Mouse (Mus musculus) R1 (cell line): ENCODE measurements around the gene Upb1.
"Not testable (repeated sequence)": the region's sequence is repeated elsewhere in the genome, so short reads cannot be mapped to it uniquely, and the experiment has no call there.

Experiments
- DNase-seq: peaks from one replicate; pipeline ENCODE4 v3.0.0-alpha.2; 2018; ENCODE audit warnings: low read depth, low spot score

Upb1 gene

DNA sequence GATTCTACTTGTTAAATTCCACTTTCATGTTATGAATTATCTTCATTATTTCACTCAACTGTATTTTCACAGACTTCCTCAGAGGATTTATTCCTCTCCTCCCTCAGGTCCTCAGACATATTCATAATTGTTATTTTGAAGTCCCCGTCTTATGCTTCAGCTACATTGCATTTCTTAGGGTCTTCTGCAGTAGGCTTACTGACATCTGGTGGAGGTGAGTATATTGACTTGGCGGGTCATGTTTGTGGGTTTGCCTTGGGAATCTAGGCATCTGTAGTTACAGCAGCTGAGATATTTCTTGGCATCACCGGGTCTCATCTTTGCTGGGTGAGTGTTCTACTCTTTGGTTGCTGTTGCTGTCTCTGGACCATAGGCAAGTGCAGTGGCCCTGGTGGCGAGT lies at the start of gene Upb1:
Gene Upb1 (plus strand): TSS at position 158 of the 400 bp plus-strand sequence.
- DNase-seq = no peak

DNA sequence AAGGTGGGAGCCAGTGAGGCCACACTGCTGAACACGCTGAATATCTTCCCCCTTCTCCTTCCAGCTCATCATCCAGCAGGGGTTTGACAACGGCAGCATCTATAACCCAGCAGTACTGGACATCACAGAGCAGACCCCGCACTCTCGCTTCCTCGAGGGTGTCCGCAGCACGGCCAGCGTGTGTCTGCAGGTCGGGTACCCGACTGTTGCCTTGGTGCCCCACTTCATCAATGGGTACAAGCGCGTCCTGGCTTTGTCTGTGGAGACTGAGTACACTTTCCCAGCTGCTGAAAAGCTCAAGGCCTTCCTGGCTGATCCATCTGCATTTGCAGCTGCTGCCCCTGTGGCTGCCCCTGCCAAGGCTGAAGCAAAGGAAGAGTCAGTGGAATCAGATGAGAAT lies 48.4 kb upstream of the Upb1 start:
- no peak for DNase-seq

DNA sequence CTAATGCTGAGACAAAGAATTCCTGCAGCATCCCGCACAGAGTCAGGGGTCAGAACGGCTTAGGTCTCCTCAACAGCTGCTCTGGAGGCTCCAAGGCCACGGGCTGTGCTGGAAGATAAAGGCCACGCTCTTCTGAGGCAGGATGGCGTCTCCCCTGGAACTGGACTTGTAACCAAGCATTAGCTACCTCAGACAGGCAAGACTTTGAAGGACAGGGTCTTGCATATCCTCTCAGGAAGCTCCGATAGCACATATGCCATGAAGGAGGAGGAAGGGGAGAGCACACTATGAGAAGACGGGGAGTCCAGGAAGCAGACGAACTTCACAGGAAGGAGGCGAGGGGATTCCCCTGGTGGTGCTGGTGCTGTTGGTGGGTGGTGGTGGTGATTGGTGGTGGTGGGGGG lies 47.1 kb upstream of the Upb1 start:
- not testable (repeated sequence) for DNase-seq

DNA sequence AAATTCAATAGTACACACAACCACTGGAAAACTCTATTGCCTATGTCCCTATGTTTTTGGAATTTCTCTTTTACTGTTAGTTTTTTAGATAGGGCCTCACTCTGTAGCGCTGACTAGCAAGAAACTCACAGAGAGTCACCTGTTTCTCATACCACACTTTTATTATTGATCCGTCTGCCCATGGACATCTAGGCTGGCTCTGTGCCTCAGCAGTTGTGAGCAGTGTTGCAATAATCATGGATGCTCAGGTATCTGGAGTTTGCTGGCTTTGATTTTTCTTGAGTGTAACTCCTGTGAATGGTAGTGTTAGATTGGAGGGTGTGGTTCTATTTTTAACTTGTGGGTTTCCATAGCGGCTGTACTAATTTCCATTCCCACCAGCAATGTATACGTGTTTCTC lies 45.6 kb upstream of the Upb1 start:
- DNase-seq = no peak

DNA sequence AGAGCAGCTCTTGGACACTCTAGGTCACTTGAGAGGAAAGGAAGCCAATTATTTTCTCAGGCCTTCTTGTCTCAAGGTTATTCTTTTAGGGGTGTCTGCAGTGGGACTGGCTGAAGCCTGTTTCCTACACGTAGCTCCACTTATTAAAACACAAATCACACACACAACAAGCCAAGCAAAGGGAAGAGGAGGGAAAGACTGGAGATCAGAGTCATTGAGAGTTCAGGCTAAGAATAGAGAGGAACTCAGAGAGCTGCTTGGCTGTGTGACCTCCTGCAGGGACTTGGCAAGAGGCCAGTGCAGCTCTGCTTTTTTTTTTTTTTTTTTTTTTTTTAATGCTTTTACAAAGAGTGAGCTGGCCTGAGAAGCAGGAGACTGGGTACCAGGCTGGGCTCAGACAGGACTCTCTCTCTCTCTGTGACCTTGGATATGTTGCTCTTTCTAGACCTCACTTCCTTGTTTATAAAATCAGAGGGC lies 36.7 kb upstream of the Upb1 start:
- peak; percentile 33 for DNase-seq

DNA sequence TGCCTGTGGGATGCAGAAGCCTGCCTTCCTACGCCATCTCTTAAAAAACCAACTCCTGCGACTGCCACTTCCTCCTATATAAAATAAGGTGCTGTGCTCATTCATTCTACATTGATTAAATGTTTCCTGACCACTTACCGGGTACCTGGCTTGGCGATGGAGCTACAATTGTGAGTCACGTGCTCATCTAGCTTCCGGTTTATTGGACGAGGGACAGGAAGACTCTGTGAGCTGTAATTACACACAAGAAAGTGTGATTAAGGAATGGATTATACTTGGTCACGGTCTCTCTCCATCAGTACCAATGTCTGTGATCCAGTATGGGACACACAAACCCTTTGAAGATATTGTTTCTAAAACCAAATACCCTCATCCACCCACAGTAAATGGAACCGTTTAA lies 36.1 kb upstream of the Upb1 start:
- DNase-seq = peak; percentile 25

DNA sequence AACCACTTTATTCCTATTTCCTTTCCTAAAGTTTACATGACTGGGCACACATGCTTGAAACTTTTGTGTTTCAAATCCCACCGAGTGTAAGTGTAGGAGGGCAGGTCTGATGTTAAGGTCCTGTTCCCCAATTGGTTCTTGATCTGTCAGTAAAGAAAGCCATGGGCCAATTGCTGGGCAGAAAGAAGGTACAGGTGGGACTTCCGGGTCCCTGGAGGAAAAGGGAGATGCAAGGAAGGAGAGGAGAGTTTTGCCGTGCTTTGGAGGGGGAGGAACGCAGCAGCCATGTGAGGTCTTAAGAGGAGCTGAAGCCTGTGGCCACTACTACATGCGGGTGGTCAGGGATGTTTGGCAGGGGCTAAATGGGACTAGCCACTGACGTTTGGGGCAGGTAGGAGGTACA lies 35.7 kb upstream of the Upb1 start:
- DNase-seq = peak; percentile 82

DNA sequence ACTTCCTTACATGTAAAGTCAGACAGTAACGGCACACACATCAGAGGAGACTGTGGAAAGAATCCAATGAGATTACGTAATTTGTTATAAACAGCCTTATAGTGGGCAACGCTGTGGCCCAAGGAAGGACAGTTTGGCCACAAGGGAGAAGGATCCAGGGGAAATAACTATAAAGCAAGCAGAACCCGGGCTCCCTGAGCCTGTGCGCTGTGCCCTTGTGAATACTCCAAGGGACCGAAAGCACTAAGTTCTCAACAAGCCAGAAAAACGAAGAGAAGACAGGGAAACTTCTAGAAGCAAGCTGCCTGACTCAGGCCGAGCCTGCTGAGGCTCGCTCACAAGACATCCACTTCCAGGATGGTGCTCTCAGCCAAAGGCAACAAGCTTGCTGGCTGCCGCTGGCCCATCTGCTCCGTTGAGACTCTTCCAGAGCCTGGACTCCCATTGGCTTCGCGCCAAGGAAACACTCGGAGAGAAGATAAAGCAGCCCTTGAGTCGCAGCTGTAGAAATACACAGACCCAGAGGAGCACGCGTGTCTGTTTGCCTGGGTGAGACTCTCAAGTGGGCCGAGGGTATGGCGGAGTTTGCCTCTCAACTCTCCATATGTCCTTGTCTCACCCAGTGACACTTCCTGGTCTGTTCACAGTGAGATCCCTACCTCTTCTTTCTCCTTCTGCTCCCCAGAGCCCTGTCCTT lies 27.1 kb upstream of the Upb1 start:
- not testable (repeated sequence) for DNase-seq

DNA sequence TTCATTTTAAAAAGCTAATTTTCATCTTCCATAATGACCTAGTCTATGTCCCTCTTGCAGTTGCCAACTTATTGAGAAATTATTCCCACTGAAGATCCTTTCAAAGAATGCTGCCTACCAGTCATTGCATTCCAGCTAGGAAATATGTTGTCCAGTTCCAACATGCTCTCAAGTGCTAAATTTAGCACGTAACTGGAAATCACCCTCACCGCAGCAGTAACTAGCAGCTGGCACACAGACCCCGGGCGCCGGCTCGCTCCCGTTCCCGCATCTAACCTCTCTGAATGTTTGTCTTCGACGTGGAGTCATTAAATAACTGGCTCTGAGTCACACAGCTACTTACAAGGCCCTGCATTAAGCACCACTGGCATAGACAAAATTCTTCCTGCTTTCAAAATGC lies 22.2 kb upstream of the Upb1 start:
- no peak for DNase-seq

DNA sequence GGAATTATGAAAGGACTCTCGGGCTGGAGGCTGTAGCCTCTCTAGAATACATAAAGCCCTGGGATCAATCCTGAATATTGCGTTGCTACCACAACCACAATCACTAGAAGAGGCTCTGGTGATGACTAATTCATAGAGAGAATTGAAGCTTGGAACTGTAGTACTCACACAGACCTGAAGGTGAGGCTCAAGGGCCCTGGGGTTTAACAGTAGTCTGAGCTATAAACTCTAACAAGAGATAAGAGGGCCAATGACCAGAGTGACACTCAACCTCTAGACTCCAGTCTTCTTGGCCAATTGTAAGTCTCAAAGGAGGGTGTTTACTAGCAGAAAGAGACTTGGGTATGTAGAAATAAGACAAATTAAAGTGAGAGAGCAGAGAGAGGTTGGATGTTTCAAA lies 10.8 kb upstream of the Upb1 start:
- no peak for DNase-seq

DNA sequence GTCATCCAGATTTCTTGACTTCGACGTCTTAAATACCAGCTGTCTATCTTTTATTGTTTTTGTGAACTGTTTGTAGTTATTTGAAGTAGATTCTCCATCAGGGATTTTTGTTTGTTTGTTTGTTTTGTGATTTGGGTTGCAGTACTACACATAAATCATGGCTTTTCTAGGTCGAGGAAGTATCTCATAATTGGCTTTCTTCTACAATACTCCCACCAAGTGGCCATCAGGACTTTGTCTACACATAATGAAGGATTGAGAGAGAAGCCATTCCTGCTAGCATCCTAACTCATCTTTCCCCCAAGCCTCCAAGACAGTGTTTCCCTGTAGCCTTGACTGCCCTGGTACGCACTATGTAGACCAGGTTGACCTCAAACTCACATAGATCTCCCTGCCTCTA lies 10.1 kb upstream of the Upb1 start:
- no peak for DNase-seq

DNA sequence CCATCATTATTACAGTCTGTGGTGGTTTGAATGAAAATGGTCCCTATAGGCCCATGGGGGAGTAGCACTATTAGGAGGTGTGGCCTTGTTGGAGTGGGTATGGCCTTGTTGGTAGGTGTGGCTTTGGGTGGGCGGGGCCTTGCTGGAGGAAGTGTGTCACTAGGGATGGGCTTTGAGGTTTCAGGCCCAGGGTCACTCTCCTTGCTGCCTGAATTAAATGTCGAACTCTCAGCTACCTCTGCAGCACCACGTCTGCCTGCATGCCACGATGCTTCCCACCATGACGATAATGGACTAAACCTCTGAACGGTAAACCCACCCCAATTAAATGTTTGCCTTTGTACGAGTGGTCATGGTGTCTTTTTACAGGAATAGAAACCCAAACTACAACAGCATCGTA lies 6.1 kb upstream of the Upb1 start:
- DNase-seq = peak; percentile 62

DNA sequence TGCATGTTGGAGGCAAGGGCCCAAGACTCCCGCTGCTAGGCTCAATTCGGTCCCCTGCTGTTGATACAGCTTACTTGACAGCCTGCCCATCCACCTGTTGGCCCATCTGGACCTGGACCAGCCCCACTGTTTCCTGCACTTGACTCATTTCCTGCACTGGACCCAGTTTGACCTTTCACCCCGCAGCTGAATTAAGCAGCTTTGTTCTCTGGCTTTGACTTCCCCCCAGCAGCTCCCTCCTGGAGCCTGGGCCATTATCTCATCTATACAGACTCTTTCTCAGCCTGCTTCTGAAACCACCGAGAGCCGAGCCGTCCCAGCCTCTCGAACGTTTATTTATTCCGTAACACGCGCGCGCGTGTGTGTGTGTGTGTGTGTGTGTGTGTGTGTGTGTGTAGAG lies 3.9 kb upstream of the Upb1 start:
- peak; percentile 70 for DNase-seq

DNA sequence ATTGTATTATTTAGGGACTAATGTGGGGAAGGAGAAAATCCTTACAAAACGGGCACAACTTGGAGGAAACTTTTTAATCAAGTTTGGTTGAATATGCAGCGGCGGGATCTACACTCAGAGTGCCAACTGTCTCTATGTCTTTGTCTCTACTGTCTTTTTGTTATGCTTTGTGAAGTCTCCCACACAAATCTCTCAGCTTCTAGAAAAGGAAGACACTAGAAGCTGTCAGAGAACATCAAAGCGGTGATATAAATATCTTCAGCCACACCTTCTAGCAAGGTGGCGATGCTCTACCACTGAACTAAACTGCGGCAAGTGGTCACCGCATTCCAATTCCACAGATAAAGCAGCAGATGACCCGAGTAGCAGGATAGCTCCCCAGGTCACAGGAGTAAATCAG lies 5.0 kb downstream of the Upb1 start:
- no peak for DNase-seq

DNA sequence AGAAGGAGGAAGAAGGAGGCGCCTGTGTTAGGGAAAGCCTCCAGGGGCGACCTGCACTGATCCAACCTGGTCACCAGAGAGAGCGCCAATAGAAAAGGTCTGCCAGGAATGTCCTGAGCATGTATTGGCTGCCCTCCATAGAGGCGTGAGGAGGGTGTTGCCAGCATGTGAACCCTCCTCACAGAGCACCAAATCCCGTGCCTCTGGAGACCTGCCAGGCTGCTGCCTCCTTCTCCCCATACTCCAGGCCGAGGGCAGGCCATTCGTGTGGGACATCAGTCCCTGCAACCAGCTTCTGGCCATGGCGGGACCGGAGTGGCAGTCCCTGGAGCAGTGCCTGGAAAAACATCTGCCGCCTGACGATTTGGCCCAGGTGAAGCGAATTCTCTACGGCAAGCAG lies 5.8 kb downstream of the Upb1 start:
- DNase-seq = peak; percentile 64

DNA sequence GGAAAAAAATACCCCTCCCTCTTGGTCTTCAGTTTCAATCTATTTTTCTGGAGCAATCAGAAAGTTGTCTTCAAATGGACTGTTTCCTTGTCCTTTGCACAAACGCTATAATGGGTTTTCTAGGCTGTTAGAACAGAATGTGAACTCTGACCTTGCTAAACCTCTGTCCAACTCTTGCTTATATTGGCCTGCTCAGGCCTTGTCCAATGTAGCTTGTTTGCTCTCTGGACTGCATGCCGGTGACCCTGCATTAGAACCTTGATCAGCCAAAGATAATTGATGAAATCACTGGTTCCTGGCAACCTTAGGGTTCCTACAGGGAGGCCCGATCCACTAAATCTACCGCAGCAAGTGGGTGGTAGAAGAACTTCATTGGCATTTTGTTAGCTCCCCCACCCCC lies 6.8 kb downstream of the Upb1 start:
- DNase-seq = no peak

DNA sequence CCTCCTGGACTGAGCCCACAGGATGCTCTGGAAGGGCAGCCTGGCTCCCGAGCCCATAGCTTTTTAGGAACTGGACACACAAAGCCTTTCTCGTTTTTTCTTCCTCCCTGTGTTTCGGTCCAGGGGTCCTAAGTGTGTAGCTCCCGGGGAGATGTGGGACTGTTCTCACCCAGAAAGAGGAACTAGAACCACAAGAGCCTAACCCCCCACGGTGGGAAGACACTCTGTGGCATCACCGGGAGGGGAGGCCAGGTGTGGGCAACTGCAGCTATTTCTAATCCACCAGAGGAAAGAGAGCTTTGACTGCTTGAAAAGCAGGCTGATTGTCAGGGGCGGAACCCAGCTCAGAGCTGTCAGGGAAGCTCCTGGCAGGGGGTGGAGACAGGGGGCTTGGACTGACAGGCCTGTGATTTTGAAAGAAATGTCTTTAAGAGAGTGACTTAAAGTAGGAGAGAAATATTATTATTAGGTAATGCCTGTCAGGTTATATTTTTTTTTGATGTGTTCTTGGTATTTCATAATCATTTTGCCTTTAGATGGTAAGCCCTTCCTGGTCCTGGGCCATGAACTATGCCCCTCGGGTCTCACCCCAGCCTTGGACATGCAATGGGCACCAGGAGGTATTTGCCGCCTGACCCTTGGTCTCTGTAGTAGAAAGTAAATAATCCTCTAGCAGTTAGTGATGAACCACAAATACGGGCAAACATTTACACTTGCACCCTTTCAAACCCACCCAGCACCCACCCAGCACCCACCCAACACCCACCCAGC lies 10.6 kb downstream of the Upb1 start:
- DNase-seq = not testable (repeated sequence)

DNA sequence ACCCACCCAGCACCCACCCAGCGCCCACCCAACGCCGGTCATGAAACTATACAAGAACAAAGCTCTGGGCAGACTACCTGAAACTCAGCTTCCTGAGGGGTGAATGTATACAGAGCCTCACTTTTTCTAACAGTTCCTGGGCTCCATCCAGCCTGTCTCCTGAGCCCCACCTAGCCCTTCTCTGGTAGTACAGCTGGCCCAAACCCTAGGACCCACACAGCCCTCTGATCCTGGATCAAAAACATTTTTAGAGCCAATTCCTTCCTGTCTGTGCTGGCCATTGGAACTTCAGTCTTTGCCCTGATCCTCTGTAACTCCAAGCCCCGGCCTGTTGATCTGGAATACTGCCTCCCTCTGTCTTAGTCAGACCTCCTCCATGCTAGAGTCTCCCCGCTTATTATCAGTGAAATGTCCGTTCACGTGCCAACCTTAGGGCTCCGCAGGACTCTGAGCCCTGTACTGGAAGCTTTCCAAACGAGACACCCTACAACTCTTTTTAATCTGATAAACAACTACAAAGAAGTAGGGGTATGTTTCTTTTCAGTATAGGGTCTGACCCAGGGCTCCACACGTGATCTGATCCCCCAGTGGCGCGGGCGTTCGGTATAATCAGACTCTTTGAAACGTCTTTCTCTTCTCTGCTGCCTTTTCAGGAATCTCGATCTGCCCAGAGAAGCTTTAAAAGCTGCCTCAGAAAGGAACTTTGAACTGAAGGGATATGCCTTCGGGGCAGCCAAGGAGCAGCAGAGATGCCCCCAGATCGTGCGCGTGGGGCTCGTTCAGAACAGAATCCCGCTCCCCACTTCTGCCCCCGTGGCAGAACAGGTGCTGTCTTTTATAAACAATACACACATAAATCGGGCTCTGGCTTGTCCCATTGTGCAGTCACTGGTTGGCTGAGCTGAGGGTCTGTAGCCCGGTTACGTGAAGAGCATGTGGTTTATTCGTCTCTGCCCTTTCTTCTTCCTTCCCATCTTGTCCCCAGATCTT lies 11.5 kb downstream of the Upb1 start:
- no peak for DNase-seq

DNA sequence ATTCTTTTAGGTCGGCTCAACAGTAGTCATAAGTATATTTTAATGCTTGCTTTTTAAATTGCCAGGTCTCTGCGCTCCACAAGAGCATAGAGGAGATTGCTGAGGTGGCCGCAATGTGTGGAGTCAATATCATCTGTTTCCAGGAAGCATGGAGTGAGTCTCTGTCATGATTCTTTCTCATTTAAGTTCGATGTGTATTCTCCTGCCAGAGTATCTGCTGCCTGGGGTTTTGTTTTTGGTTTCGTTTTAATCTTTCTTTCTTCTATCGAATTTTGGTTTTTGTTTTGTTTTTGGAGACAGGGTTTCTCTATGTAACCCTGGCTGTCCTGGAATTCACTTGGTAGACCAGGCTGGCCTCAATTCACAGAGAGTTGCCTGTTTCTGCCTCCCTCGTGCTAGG lies 14.0 kb downstream of the Upb1 start:
- no peak for DNase-seq

DNA sequence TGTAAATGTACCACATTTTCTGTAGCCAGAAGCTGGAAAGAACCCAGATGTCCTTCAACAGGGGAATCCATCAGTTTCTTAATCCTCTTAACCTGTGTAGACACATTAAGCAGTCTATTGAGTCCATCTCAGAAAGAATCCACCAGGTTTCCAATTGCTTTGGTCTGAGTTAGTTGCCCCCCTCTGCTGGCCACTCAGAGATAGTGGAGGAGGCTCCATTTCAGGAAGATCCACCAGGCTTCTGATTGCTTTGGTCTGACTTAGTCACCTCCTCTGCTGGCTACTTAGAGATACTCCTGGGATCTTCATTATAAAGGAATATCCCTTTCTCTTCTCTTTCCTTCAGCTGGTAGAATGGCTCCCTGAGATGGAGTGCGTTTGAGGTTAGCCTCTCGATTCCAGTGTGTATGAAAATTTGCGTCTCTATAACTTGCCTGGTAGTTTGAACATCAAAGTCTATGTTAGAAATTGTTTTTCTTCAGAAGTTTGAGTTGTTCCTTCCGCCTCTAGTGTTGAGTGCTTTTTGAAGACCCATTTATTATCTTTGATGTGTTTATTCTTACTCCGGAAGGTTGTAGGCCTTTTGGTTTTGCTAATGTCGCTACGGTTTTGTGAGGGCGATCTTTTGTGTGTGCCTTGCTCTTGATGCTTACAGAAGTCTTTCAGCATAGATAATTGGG lies 16.6 kb downstream of the Upb1 start:
- DNase-seq = peak; percentile 49

DNA sequence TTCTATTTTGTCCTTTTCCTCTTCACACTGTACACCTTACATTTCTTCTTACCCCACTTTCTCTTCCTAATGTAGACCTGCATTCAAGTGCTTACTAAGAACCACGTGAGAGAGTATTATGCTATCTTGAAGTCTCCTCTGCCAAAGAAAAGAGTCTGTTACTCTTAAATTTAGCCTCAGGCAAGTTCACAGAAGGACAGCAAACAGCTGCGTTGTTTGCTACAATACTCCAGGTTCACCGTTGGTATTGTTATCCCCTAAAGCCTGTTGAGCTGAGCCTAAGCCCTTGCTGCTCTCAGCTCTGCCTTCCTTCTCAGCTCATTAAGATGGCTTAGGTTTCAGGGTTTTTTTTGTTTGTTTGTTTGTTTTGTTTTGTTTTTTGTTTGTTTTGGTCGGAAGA lies 17.8 kb downstream of the Upb1 start:
- no peak for DNase-seq
